Mouse (Mus musculus) embryo, embryonic 11.5 days (tissue): ENCODE measurements around the gene Ap1m1.

Experiments
- DNase-seq: peaks from one replicate; pipeline ENCODE4 v3.0.0-alpha.2; 2012; ENCODE audit warnings: low read depth, low spot score

The Ap1m1 gene

GRCm38 (mm10) chr8:72239499-72240402 lies at the start of gene Ap1m1:
Gene Ap1m1, plus strand, starts transcription at chr8:72240018.
- peak; percentile 99 for DNase-seq

- DNase-seq, result no peak
These were observed 49.6 kb upstream of the Ap1m1 start for GRCm38 (mm10) chr8:72190215-72190539.

GRCm38 (mm10) chr8:72192065-72192464 lies 47.8 kb upstream of the Ap1m1 start:
- DNase-seq, result no peak

GRCm38 (mm10) chr8:72197997-72198396 lies 41.8 kb upstream of the Ap1m1 start:
- no peak for DNase-seq

GRCm38 (mm10) chr8:72208582-72208981 lies 31.2 kb upstream of the Ap1m1 start:
- no peak for DNase-seq

- DNase-seq, result no peak
These were observed 29.6 kb upstream of the Ap1m1 start for GRCm38 (mm10) chr8:72210222-72210621.

GRCm38 (mm10) chr8:72210710-72211109 lies 29.1 kb upstream of the Ap1m1 start:
- DNase-seq, result no peak

- no peak for DNase-seq
These were observed 28.0 kb upstream of the Ap1m1 start for GRCm38 (mm10) chr8:72211846-72212245.

- no peak for DNase-seq
These were observed 27.1 kb upstream of the Ap1m1 start, which contains the start of gene Cib3 for GRCm38 (mm10) chr8:72212751-72213150. Gene Cib3, minus strand, starts transcription at chr8:72212837.

GRCm38 (mm10) chr8:72213536-72213935 lies 26.3 kb upstream of the Ap1m1 start, which contains the start of gene Gm11034:
Gene Gm11034, minus strand, starts transcription at chr8:72213636.
- DNase-seq, result no peak

- DNase-seq, result no peak
These were observed 24.8 kb upstream of the Ap1m1 start for GRCm38 (mm10) chr8:72215060-72215459.

- DNase-seq, result no peak
These were observed 23.9 kb upstream of the Ap1m1 start for GRCm38 (mm10) chr8:72215871-72216270.

- DNase-seq, result no peak
These were observed 20.9 kb upstream of the Ap1m1 start for GRCm38 (mm10) chr8:72218781-72219540.

- DNase-seq, result peak; percentile 96
These were observed 20.1 kb upstream of the Ap1m1 start, which contains the start of gene Fam32a for GRCm38 (mm10) chr8:72219541-72220363. Gene Fam32a, plus strand, starts transcription at chr8:72219730.

- no peak for DNase-seq
These were observed 19.1 kb upstream of the Ap1m1 start for GRCm38 (mm10) chr8:72220758-72221157.

GRCm38 (mm10) chr8:72222656-72223055 lies 17.2 kb upstream of the Ap1m1 start:
- no peak for DNase-seq

GRCm38 (mm10) chr8:72240403-72240763 lies 565 bp downstream of the Ap1m1 start:
- DNase-seq, result no peak

GRCm38 (mm10) chr8:72240951-72241350 lies 1.1 kb downstream of the Ap1m1 start:
- DNase-seq, result no peak

- no peak for DNase-seq
These were observed 2.4 kb downstream of the Ap1m1 start for GRCm38 (mm10) chr8:72242226-72242625.

GRCm38 (mm10) chr8:72244610-72245009 lies 4.8 kb downstream of the Ap1m1 start:
- no peak for DNase-seq

GRCm38 (mm10) chr8:72257171-72257901 lies 17.5 kb downstream of the Ap1m1 start:
- no peak for DNase-seq
